Mouse (Mus musculus) layer of hippocampus, postnatal 25 days (tissue): Measurements from ENCODE around the gene Flrt1. TPM values are rescaled to one million over a fixed set of nuclear protein-coding genes. Genes with fewer than 3 reads are reported as not detected.

Source experiments
- DNase-seq, 2 experiments: peaks; one replicate each; pipeline ENCODE4 v3.0.0; 2022; ENCODE audit warnings: mixed read lengths in 2 of 2, low spot score in 1 of 2; ENCODE audit errors: extremely low spot score in 1 of 2
- total RNA-seq, 2 experiments: library from RNA; stranded (reverse); gene quantifications; 2 replicates each; pipeline ENCODE4 v1.2.3; 2021

The Flrt1 gene
- total RNA-seq, result 10 to 100 TPM; 18.3 to 21.2 TPM

DNA sequence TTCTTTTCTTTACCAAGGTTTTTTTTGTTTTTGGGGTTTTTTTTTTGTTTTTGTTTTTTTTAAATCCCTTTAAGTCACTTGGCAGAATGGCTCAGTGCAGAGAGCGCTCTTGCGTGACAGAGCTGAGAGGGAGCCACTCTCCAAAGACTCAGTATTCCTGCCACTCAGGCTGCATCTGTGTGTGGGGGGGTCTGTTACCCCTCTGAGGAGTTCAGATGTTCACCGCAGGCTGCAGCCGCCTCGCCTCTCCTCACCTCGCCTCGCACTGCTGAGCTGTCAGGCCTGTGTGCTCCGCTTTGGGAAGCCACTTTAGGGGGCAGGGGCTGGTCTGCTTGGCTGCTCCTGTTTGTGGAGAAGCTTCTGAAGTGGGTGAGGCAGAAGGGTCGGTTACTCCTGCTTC, at the start of gene Flrt1:
Flrt1 (minus strand) TSS at position 186 of the 400 bp plus-strand sequence.
- DNase-seq, result no peak

DNA sequence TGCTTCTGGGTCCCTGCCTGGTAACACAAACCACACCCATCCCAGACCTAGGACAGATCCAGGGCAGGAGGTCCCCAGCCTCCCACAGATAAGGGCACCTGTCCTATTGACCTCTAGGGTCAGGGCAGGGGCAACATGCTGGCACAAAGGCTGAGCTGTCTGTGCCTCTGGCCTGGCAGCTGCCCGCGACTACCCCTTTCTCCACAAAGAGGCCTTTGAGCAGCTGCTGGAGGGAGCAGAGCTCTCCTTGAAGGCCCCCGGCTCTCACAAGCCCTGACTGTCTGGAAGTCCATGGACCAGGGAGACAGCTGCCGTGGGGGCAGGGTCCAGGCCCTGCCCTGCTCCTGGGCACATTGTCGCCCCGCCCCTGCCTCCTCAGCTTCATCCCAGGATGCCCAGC, 49.7 kb upstream of the Flrt1 start:
- no peak for DNase-seq

DNA sequence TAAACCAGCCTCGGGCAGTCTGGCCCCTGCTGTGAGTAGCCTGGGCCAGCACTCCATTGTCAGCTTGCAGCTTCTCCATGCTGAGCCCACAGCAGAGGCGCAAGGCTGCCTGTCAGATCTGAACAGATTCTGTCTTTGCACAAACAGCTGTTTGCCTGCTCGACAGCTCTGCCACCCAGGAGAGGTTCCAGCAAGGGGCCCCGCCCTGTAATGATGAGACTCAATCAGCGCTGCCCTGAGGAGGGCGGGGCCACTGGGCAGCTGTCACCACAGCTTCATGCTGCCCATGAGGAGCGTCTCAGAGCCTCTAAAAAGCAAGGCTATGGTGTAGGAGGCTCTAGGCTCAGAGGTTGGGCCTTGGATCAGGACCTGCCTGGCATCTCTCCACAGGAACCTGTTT, 47.7 kb upstream of the Flrt1 start:
- DNase-seq, result no peak

DNA sequence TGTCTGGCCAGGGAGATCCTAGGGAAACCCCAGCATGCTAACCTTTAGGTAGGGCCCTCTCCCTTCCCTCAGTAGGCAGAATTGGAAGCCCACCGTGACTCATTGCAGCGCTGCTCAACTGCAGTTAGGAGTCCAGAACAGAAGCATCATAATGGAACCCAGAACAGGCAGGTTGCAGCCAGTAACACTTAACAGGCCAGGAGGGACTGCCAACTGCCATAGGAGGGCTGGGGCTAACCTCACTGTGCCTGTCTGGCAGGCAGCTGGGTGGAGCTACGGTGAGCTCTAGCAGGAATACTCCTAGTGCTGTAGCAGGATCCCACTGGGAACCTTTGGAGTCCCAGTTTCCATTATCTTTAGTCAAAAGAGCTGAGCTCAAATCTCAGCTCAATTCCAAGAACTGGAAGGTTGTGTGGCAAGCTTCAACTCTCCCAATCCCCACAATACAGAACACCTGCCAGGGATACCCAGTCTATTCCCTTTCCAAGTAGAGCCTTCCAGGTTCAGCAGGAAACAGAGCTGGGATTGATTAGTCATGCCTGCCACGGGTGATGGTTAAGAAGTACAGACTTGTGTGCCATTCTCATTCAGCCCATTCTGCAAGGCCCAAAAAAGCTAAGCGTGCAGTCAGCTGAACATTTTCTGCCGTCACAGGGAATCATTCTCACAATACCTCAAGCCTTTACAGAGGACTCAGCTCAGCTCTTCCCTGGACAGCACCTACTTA, 46.6 kb upstream of the Flrt1 start:
- DNase-seq, result no peak

DNA sequence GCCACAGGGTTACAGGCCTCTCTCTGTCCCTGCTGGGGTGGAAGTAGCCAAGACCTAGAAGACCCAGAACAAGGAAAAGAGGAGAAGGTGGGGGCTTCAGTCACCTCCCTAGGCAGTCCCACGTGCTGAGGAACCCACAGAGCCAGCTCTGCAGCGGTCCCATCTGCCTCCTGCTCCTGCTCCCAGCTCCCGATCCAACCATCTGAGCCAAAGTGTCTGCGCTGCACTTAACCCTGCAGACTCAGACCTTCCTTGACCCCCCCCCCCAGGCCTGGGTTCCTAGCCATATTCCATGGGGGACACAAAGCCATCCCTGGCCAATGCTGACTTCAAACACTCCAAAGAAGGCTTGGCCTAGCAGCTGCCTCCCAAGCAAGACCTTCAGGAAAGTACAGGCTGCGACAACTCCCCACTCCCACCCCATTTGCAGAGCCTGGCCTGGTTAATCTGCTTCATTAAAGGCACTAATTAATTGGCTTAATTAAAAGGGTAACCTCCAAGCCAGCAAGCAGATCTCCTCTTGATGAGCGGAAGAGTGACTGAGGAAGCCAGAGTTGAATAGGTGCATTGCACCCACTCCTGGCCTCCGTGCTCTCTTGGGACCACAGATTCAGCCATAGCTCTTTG, 45.9 kb upstream of the Flrt1 start:
- DNase-seq, result no peak

DNA sequence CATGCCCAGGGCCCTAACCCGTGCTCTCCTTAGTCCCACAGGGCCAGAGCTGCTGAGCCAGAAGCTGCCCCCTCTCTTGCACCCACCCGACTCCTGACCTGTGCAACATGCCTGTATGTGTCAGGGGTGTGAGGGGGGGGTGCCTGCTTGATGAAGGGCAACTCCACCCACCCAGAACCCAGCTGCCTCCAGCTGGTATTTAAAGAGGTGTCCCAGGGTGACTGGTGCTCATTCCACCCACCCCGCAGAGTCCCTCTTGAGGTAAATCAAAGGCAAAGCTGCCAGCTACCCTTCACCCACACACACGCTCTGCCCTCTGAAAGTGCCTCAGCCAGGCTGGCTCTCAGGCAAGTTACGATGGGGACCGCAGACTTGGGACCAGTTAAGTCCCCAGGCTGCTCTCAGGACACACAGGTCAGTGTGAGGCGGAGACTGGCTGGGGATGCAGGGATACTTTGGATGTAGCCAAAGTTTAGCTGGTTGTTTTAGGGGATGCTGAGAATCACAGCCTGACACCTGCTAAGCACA, 43.7 kb upstream of the Flrt1 start:
- DNase-seq, result no peak

DNA sequence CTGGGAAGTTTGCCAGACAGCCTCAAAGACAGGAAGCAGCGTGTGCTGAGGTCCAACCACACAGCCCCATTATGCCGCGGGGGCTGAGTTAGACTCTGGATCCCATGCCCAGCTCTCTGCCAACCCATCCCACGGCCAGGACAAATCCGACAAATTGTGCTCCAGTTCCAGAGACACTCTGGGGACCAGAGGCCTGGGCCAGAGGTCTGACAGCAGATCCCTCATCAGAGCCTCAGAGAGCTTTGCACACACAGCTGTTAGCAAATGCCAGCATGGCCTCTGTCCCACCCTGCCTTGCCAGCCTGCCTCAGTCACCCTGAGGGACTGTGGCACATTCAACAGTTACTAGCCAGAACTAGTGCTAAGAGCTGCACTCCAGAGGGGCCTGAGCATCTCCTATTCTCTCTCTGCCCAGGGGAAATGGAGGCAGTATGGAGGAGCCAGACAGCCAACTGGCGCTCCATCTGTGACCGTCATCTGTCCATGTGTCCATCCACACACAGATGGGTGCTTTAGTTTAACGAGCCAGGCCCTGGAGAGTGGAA, 43.1 kb upstream of the Flrt1 start:
- peak in 1 of 2 experiments; percentile 58 for DNase-seq

DNA sequence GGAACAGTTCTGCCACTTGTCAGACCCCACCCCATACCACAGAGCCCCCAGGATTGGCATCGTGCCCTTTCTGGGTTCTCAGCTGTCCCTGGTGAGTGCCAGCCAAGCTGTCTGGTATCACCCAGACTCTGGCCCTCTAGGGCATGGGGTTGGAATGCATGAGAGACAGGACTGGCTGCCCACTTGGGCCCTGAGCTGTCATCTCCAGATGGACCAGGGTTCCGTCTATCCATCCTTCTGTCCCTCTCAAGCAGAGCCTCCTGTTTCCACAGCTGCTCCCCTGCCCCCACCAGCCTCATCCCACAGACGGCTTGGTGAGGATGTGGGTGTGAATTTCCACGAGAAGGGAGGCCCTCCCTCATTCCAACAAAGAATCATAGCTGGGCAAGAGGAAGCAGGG, 42.6 kb upstream of the Flrt1 start:
- peak in 1 of 2 experiments; percentile 47 for DNase-seq

DNA sequence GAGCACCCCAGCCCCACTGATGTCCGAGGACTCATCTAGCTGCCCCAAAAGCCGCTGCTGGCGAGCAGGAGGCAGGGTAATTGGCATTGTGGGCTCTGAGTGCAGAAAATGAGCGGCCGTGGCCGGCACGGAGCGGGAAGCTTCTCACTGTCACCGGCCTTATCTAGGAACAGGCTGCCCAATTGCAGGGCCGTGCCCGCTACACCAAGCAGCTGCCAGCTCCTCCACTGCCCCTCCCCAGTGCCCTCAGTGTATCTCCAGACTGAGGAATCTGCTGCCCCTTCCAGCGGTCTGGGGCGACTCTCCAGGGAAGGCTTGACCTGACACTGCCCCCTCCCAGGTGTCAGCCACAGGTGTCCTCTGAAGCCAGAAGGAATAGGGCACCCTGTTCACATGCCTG, 40.8 kb upstream of the Flrt1 start:
- no peak for DNase-seq

DNA sequence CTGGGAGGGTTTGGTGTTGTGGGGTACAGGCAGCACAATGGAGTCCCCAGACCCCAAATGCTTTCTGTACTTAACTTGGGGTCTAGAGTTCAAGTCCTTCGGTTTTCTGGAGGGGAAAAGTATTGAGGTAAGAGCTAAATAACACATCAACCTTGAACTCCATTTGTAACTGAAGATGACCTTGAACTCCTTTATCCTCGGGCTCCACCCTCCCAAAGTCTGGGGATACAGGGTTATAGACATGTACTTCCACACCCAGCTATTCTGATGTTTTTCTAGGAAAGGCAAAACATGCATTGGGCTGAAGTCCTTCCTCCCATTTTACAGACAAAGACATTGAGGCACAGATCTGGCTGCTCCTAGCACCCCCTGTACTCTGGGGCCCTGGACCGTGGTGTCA, 38.9 kb upstream of the Flrt1 start:
- no peak for DNase-seq

DNA sequence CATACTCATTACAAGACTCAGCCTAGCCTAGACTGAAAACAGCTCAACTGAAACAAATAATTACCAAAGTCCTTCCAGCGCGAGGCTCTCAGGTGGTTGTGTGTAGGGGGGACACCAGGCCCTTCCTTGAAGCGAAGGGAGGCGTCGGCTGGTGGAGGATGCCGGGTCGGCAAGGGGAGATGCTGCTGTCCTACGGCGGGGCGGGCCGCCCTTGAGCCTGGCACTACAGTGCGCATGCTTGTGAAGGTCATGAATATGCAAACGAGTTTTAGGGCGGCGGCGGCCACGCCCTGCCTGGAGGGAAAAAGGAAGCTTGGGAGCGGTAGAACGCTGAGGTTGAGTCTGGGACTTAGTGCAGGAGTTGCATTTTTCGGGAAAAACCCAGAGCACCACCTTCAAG, 38.3 kb upstream of the Flrt1 start:
- peak in 1 of 2 experiments; percentile 53 for DNase-seq

DNA sequence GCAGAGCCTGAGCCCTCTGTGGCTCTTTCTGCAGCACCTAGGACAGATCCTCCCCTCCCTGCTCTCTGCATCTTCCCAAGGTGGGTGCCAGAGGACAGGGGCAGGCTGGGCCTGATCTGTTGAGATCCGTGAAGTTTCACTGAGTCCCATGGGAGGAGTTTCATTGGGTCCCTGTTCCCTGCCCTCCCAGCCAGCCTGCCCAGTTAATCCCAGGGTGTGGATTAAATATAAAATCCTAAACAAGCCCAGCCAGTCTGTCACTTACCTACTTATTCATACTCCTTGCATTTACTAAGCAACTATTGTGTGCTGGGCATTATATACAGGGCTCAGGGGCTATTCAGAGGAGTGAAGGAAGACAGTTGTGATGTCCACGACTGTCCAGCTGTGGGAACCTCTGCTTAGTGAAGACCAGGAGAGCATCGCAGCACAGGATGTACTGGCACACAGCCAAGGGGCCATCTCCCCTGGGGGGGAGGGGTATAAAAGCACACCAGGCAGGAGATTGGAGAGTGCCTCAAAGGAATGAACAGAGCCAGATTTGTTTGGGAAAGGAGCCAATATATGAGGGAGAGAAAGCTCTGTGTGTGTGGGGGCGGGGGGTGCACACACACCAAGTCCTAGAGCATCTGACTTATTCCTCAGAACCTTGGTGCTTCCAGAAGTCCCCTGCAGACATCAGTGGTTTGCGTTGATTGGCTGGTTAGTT, 36.8 kb upstream of the Flrt1 start:
- DNase-seq, result no peak

DNA sequence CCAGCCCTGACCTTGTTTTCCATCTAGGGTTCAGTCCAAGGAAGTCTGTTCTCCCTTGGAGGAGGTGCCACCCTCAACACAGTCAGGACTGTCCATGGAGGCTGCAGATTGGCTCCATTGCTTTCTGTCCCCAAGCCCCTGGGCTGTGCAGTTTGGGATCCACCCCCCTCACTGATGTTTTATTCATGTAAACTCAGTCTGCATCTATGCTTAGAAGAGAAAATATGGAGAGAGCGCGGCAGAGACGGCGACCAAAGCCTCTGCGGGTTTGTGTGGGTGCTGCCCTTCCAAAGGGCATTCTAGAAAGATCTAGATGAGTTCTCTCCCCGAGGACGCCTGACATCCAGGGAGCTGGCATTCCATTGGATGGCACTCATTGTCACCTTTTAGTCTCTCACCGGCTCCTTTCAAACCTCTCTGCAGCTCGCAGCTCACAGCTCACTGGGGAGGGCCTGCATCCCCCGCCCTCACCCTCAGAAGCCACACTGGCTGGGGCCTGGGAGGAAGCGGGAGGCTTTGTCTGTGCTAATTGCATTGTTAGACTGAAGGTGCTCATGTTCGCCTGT, 35.4 kb upstream of the Flrt1 start:
- no peak for DNase-seq

DNA sequence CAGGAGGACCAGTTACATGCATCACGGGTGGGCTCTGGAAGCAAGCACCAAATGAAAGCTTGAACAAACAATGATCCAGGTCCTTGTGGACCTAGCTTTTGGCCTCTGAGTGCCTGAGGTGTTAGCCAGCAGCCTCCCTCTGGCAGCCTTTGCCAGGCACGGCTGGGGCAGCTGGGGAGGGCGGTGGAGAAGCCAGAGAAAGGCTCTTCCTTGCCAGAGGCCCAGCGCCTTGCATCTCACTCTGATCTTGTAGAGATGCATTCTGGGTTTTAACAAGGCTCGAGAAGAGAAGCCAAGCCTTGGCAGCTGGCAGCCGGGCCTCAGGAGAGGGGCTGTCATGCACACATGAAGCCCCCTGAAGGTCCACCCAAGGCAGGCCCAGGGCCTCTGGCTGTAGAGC, 34.8 kb upstream of the Flrt1 start:
- DNase-seq, result no peak

DNA sequence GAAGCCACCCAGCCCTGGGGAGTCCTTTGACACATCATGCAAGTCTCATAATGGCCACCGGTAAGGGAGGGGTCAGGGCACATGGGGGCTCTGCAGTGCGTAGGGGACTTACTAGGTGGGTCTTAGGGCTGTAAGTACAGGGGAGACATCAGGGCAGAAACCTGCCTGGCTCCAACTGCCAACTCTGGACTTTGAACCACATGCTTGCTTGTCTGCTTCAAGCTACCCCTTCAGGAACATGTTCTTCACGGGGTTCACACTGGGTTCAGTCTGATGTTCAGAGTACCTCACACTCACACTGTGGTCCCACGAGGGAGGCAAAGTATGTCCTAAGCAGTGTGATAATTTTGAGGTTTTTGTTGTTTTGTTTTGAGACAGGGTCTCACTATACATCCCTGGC, 33.8 kb upstream of the Flrt1 start:
- no peak for DNase-seq

DNA sequence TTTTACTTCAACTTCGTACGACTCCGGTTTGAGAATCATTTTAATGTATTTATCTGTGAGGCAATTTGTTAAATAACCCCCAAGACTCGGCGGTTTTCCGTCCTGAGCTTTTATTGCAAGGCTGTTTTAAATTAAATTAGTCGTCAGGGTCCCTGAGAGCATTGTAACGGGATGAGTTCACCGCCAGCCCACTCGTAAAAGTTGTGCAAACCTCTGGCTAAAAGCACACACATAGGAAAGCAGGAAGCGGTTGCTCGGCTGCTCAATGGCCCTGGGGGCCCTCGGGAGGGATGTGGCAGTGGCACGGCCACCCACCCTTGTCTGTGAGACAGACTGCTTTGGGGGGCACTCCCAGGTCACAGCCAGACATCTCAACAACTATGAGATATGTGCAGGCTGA, 32.8 kb upstream of the Flrt1 start:
- no peak for DNase-seq

DNA sequence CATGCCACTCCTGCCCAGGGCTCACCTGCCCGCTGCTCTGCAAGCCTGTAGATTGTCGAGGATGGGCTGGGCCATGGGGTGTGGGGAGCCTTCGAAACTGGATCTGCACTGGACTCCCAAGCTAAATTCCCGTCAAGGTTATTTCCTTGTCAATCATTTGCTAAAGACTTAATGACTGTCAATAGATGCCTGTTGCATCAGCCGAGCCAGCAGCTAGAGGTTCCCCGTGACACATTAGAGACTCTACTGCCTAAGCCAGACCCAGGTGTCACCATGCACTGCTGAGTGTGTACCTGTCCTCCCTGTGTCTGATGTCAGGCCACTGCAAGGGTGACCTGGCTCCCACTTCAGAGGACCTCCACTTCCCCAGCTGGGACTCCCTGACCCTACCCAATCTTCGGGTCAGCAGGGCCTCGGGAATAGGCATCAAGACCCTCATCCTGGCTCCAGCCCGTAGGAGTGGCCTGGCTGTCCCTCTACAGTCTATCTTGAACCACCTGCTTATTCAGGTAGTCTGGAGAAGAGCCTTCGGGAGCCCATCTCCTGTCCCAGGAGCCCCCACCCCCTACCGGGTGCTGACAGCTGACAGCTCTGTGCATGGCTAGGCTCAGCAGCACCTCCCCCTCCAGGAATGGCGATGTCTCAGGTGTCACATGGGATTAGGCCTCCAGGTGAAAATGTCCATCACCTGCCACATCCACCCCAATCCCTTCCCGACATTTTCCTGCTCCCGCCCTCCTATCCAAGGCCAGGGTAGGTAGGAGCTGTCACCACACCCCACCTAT, 31.4 kb upstream of the Flrt1 start:
- no peak for DNase-seq

DNA sequence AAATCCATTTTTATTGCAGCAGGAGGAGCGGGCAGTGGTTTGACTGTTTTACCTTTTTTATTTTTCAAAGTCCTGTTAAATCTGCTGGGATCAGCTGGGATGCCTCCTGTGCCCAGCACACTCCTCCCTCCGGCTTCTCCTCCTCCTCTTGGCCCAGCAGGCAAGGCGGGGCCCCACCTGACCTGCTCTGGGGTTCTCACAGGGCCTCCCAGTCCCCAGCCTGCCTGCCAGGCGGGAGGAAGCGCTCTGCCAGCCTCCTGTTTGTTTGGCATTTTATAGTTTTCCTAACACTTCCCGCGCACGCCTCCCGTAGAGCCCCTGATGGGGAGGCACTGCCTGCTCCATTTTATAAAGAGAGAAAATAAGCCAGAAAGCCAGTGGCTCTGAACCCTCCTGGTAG, 30.5 kb upstream of the Flrt1 start:
- DNase-seq, result no peak

DNA sequence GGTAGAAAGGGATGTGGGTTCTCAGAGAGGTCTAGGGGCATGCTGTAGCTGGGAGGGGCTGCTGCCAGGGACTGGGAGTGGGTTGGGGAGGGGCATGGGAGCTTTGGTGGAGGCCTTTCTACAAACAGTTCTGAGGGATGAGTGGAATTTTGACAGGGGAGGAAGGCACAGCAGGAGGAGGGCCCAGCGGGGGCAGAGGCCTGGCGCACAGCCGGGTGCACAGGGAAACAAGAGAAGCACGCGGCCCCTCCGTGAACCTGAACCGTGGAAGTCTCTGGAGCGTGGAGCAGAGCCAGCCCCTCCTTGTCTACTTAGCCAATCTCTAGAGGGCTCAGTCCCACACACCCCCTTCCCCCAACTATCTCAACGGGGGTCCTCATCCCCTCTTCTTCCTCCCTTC, 30.0 kb upstream of the Flrt1 start:
- DNase-seq, result no peak

DNA sequence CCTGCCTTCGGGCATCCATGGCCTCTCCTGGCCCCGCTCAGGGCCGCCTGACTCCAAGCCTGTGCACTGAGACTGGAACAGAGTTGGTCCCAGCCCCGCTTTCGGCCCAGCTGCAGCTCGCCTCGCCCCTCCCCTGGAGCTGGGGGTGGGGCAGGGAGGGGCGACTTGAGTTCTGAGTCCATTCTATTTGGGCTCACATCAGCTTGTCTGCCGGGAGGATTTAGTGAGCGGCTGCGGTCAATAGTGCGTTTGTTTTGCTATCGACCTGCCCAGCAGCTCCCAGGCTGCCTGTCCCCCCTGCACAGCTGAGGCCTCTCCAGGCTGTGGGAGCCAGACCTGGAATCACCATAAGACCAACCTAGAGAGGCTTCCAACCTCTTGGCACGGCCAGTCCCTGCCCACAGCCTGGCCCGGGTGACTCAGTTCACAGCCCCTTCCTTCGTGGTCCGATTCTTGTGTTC, 29.1 kb upstream of the Flrt1 start:
- DNase-seq, result no peak
